Mouse (Mus musculus): Measurements from ENCODE around the gene Olfr1032. TPM values are rescaled to one million over a fixed set of nuclear protein-coding genes. Genes with fewer than 3 reads are reported as not detected.

Gene Olfr1032
- polyA plus RNA-seq (2012; rRNA removed; ENCODE audit: low replicate concordance): not detected in 2 replicates

DNA sequence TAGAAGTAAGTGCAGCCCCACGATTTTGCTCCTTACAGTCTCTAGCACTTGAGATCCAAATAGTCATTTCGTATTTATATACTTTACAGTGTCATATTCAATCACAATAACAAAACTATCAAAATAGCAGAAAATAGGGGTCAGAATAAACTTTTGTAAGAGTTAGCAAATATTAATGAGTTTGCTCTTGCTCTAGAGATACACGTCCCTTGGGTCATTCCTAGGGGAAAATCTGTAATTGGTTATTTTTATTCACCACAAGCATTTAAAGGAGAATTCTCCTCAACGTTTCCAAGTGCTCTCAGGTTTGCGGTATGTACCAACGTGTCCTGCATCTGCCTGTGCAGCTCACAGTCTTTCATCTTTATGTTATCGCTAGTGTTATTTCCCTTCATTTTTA lies at the start of gene Olfr1032:
Olfr1032 (plus strand) TSS at position 301 of the 400 bp plus-strand sequence.

GRCm38 (mm10) chr2:85973595-85973994 lies 31.7 kb upstream of the Olfr1032 start, which contains the start of gene Olfr1029:
Olfr1029 (plus strand) TSS chr2:85973895.

GRCm38 (mm10) chr2:85978976-85979375 lies 26.4 kb upstream of the Olfr1032 start, which contains the start of gene Olfr1030:
Olfr1030 (plus strand) TSS chr2:85979276.

GRCm38 (mm10) chr2:85990004-85990403 lies 15.3 kb upstream of the Olfr1032 start, which contains the start of gene Olfr1031:
Olfr1031 (plus strand) TSS chr2:85990304.

DNA sequence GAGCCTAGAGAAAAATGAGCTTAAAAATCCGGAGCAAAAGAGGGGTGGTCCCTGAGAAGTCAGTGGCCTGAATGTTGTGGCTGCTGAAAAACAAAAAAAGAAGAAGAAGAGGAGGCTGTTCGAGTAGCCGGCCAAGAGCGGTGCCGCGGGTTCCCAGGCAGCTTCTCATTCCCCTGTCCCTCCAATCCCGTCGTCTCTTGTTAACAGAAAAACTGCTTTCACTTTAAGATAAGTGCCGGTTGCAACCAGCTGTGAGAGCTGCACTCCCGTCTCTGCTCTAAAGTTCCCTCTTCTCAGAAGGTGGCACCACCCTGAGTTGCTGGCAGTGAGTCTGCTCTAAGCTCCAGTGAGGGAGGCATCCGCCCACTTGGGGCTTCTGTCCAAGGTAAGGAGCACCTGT lies 15.1 kb downstream of the Olfr1032 start, which contains the start of gene Olfr1033:
Olfr1033 (plus strand) TSS at position 228 of the 400 bp plus-strand sequence.

GRCm38 (mm10) chr2:86045561-86045960 lies 40.2 kb downstream of the Olfr1032 start, which contains the start of gene Olfr1034:
Olfr1034 (plus strand) TSS chr2:86045861.

Other genes starting within 250 kb of the Olfr1032 start
- gene Olfr1012, start 242.8 kb upstream of the Olfr1032 start, polyA plus RNA-seq (2012; rRNA removed; ENCODE audit: low replicate concordance): not detected in 2 replicates
- not detected in 2 replicates for gene Olfr1013, start 238.4 kb upstream of the Olfr1032 start, polyA plus RNA-seq (2012; rRNA removed; ENCODE audit: low replicate concordance)
- not detected in 2 replicates for gene Olfr1014, start 232.8 kb upstream of the Olfr1032 start, polyA plus RNA-seq (2012; rRNA removed; ENCODE audit: low replicate concordance)
- not detected in 2 replicates for gene Olfr1015, start 223.5 kb upstream of the Olfr1032 start, polyA plus RNA-seq (2012; rRNA removed; ENCODE audit: low replicate concordance)
- not detected in 2 replicates for gene Olfr1016, start 203.0 kb upstream of the Olfr1032 start, polyA plus RNA-seq (2012; rRNA removed; ENCODE audit: low replicate concordance)
- not detected in 2 replicates for gene Olfr1018, start 187.1 kb upstream of the Olfr1032 start, polyA plus RNA-seq (2012; rRNA removed; ENCODE audit: low replicate concordance)
- gene Olfr1019, start 160.1 kb upstream of the Olfr1032 start, polyA plus RNA-seq (2012; rRNA removed; ENCODE audit: low replicate concordance): not detected in 2 replicates
- gene Olfr1020, start 158.5 kb upstream of the Olfr1032 start, polyA plus RNA-seq (2012; rRNA removed; ENCODE audit: low replicate concordance): not detected in 2 replicates
- gene Olfr1022, start 136.9 kb upstream of the Olfr1032 start, polyA plus RNA-seq (2012; rRNA removed; ENCODE audit: low replicate concordance): not detected in 2 replicates
- gene Olfr1023, start 119.9 kb upstream of the Olfr1032 start, polyA plus RNA-seq (2012; rRNA removed; ENCODE audit: low replicate concordance): not detected in 2 replicates
- not detected in 2 replicates for gene Olfr1024, start 100.5 kb upstream of the Olfr1032 start, polyA plus RNA-seq (2012; rRNA removed; ENCODE audit: low replicate concordance)
- not detected in 2 replicates for gene Olfr1025-ps1, start 90.3 kb upstream of the Olfr1032 start, polyA plus RNA-seq (2012; rRNA removed; ENCODE audit: low replicate concordance)
- gene Olfr1026, start 84.0 kb upstream of the Olfr1032 start, polyA plus RNA-seq (2012; rRNA removed; ENCODE audit: low replicate concordance): not detected in 2 replicates
- gene Olfr1028, start 55.1 kb upstream of the Olfr1032 start, polyA plus RNA-seq (2012; rRNA removed; ENCODE audit: low replicate concordance): not detected in 2 replicates
- gene Olfr1029, start 31.6 kb upstream of the Olfr1032 start, polyA plus RNA-seq (2012; rRNA removed; ENCODE audit: low replicate concordance): not detected in 2 replicates
- not detected in 2 replicates for gene Olfr1030, start 26.3 kb upstream of the Olfr1032 start, polyA plus RNA-seq (2012; rRNA removed; ENCODE audit: low replicate concordance)
- not detected in 2 replicates for gene Olfr1031, start 15.2 kb upstream of the Olfr1032 start, polyA plus RNA-seq (2012; rRNA removed; ENCODE audit: low replicate concordance)
- gene Olfr1033, start 15.1 kb downstream of the Olfr1032 start, polyA plus RNA-seq (2012; rRNA removed; ENCODE audit: low replicate concordance): 0.04 and 0.14 TPM in 2 replicates
- gene Olfr1034, start 40.3 kb downstream of the Olfr1032 start, polyA plus RNA-seq (2012; rRNA removed; ENCODE audit: low replicate concordance): not detected in 2 replicates
- not detected in 2 replicates for gene Olfr1036, start 68.5 kb downstream of the Olfr1032 start, polyA plus RNA-seq (2012; rRNA removed; ENCODE audit: low replicate concordance)
- gene Olfr1037, start 81.8 kb downstream of the Olfr1032 start, polyA plus RNA-seq (2012; rRNA removed; ENCODE audit: low replicate concordance): not detected in 2 replicates
- gene Olfr1039, start 130.4 kb downstream of the Olfr1032 start, polyA plus RNA-seq (2012; rRNA removed; ENCODE audit: low replicate concordance): not detected in 2 replicates
- not detected in 2 replicates for gene Olfr1040, start 141.2 kb downstream of the Olfr1032 start, polyA plus RNA-seq (2012; rRNA removed; ENCODE audit: low replicate concordance)
- not detected in 2 replicates for gene Olfr1042, start 156.3 kb downstream of the Olfr1032 start, polyA plus RNA-seq (2012; rRNA removed; ENCODE audit: low replicate concordance)
- not detected in 2 replicates for gene Olfr1043, start 162.0 kb downstream of the Olfr1032 start, polyA plus RNA-seq (2012; rRNA removed; ENCODE audit: low replicate concordance)
- not detected in 2 replicates for gene Olfr1044, start 172.3 kb downstream of the Olfr1032 start, polyA plus RNA-seq (2012; rRNA removed; ENCODE audit: low replicate concordance)
- gene Olfr52, start 180.1 kb downstream of the Olfr1032 start, polyA plus RNA-seq (2012; rRNA removed; ENCODE audit: low replicate concordance): not detected in 2 replicates
- gene Olfr1045, start 197.5 kb downstream of the Olfr1032 start, polyA plus RNA-seq (2012; rRNA removed; ENCODE audit: low replicate concordance): not detected in 2 replicates
- gene Olfr1046, start 213.8 kb downstream of the Olfr1032 start, polyA plus RNA-seq (2012; rRNA removed; ENCODE audit: low replicate concordance): not detected in 2 replicates
- gene Olfr1047, start 225.9 kb downstream of the Olfr1032 start, polyA plus RNA-seq (2012; rRNA removed; ENCODE audit: low replicate concordance): not detected in 2 replicates
- gene Olfr1048, start 234.7 kb downstream of the Olfr1032 start, polyA plus RNA-seq (2012; rRNA removed; ENCODE audit: low replicate concordance): not detected in 2 replicates

All from duodenum, adult 2 months (tissue).